Mouse (Mus musculus) erythroid progenitor cell, adult 5-6 weeks (primary cell): ENCODE data around the gene Pde4d. TPM values are rescaled to one million over a fixed set of nuclear protein-coding genes. Genes with fewer than 3 reads are reported as not detected.

Source experiments
- ATAC-seq: replicated peaks from 2 replicates; pipeline ENCODE4 v1.8.0; 2016; ENCODE audit warnings: moderate number of reproducible peaks, mild to moderate bottlenecking, moderate TSS enrichment, inconsistent platforms; ENCODE audit not compliant: poor library complexity, low FRiP score, severe bottlenecking
- total RNA-seq, 2 experiments: library from RNA; stranded (forward) in 1 of 2; stranded (reverse) in 1 of 2; fragments of 150-400 nt in 1 of 2; fragments of 186-747, 209-891 nt in 1 of 2; gene quantifications; 2 replicates each; pipeline versions ENCODE4 v1.2.3 to v1.2.4; 2015 to 2017; ENCODE audit warnings: low replicate concordance in 2 of 2

Pde4d gene
- total RNA-seq, 2 experiments from 2014 or later, result 61.3 to 82.2 TPM

GRCm38 (mm10) chr13:109651790-109652605 lies 1202.2 kb downstream of the Pde4d start:
- peak; percentile 88 for ATAC-seq

DNA sequence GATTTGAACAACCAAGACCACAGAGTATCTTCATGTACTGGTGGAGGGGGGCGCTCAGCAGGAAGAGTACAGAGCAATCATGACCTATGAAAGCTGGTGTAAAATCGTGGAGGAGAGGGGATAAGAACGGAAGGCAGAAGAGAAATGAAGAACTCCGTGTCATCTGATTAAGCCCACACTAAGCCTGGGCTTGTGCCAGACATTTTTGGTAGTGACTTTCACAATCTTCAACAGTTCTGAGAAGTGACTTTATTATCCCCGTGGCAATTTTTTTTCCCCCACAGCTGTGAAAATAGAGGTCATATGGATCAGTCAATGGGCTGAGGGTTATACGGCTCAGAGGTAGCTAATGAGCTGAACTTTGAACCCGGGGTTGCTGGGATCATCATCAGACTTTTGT lies 1202.9 kb downstream of the Pde4d start:
- peak; percentile 27 for ATAC-seq

- ATAC-seq, result no peak
Observed at GRCm38 (mm10) chr13:109655390-109655789, 1205.6 kb downstream of the Pde4d start.

DNA sequence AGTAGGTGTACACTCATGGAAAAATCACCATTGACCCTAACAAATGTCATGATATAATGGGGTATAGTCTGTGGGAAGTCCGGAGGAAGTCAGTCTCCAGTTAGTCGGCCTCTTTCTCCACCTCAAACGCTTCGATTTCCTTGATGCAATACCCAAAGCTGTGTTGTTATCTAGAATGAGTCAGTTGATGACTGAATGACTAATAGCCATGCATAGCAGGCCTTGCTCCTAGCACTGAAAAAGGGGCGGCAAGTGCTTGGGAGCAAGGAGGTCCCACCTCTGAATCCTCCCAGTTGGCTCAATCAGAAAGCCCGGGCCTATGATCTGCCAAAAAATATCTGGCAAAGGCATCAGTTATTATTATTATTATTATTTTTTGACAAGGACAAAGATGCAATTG lies 1209.4 kb downstream of the Pde4d start:
- ATAC-seq, result no peak

- ATAC-seq, result no peak
Observed at GRCm38 (mm10) chr13:109661345-109661744, 1211.6 kb downstream of the Pde4d start.

GRCm38 (mm10) chr13:109662099-109662498 lies 1212.4 kb downstream of the Pde4d start:
- ATAC-seq, result no peak

GRCm38 (mm10) chr13:109662731-109663130 lies 1213.0 kb downstream of the Pde4d start:
- ATAC-seq, result no peak

DNA sequence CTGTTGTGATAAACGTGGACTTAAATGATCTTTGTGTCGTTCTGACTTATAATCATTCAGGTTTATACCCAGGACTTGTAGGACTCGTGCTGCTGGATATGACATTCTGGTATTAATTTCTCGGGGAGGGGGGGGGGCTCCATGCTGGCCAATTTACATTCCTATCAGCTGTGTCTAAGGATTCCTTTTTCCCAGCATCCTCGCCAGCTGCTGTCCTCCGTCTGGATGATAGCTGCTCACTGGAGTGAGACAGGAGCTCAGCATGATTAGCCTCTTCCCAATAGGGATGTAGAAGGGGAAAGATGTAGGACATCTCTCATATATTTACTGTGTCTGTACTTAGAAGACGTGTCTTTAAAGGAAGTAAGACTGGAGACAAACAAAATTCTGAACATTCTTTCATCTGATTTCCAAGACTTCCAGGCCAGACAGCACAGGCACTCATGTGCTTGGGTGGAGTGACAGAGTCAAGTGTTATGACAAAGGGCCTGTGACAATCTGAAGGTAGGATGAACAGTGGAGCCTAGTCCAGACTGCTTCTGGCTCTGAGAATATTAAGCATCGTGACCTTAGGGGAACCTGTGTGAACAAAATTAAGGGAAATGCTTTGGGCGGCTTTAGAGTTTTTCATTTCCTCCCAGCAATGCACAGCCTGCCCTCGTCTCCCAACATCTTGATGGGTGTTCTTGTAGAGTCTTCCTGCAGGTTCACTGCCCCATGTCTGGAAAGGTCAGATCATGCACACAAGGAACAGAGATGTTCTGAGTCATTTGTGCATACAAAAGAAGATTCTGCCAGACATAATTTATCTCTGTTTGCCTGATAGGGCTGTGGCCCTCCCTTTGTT lies 1215.4 kb downstream of the Pde4d start:
- ATAC-seq, result peak; percentile 50

- ATAC-seq, result peak; percentile 94
Observed at GRCm38 (mm10) chr13:109665803-109666403, 1216.2 kb downstream of the Pde4d start.

GRCm38 (mm10) chr13:109669965-109670364 lies 1220.2 kb downstream of the Pde4d start:
- no peak for ATAC-seq

- ATAC-seq, result no peak
Observed at GRCm38 (mm10) chr13:109671589-109672347, 1222.0 kb downstream of the Pde4d start.

GRCm38 (mm10) chr13:109677047-109677446 lies 1227.3 kb downstream of the Pde4d start:
- ATAC-seq, result peak; percentile 64

GRCm38 (mm10) chr13:109677617-109678016 lies 1227.9 kb downstream of the Pde4d start:
- ATAC-seq, result peak; percentile 40; the same call in 1 of the 2 replicates

- no peak for ATAC-seq
Observed at GRCm38 (mm10) chr13:109678991-109679390, 1229.2 kb downstream of the Pde4d start.

GRCm38 (mm10) chr13:109680229-109680628 lies 1230.5 kb downstream of the Pde4d start:
- peak; percentile 67 for ATAC-seq

DNA sequence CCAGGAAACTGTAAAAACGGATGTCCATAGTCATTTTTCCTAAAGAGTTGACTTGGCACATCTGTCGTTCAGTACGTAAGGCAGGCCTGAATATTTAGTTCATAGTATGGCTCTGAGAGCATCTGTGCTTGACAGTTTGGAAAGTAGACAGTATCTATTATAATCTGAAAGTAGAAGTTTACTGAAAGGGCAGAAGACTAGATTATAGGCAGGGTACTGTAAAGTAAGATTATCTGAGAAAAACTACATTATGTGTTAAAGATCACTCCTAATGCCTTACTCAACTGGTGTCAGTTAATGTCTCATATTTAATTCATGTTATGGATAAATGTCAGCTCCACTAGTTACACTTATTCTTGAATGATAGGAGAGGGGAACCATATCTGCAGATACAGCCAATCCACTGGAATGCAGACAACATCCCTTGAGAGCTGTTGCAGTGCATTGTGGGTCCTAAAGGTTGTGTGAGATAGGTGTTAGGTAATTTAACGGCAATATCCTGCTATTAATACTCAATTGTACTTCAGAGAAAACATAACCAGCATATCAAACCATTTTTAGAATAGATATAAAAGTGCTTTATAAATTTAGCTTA lies 1232.0 kb downstream of the Pde4d start:
- ATAC-seq, result no peak

DNA sequence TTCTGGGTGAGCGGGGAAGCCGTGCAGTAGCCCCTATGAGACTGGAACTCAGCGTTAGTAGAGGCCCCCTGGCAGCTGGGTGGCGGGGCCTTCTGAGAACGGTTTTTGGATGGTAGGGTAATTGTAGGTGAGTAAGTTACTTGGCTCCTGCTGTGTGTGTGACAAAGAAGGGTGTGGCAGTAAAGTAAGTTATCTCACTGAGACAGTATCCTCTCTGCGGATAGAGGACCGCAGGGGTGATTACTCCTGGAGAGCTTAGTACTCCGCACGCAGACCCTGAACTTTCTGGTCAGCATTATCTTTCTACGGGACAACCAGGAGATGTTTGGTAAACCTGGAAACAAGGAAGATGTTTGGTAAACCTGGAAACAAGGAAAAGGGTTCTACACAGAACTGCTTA lies 1233.3 kb downstream of the Pde4d start:
- ATAC-seq, result peak; percentile 41

DNA sequence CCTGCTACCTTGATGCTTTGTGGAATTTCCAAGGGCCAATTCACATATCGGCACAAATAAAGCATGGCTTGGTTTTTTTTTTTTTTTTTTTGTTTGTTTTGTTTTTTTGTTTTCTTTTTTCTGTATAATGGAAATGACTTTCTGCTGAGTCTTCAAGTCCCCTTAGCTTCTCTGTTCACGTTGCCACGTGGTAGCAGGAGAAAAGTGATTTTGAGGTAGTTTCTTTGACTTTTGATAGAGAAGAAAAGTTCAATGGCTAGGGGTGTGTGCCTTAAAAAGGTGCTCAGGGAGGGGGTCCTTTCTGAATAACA lies 1235.2 kb downstream of the Pde4d start:
- ATAC-seq, result no peak

DNA sequence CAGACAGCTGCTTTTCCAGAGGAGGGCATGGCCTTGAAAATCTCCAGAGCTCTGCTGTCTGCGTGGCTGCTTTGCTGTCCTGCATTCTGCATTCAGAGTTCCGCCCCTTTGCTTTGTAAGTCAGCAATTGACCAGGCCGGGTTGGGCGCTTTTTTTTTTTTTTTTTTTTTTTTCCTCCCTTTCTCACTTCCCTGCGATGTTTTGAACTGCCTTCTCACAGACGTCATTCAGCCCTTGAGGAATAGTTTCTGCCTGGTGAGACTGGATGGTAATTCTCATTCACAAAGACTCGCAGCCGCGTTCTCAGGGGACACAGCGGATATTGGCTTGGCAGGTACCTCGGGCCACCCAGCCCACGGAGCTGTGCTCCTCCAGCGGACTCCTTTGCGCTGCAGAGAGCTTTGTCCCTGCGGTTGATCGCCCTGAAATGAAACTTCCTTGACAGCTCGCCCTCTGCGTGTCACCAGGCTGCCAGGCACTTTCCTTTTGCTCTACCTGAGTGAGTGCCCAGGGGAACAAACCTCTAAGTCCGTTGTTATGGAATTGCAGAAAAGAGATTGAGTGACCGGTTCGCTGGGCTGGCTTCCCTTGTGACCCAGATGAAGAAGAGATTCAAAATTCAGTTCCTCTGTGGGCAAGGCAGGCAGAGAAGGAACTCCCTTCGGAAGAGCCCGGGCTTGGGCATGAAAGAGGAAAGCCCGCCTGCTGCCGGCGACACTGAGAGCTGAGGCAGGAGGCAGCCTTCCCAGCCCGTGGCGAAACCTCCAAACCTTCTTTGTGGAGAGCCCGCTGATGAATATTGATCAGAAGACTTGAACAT lies 1235.8 kb downstream of the Pde4d start:
- peak; percentile 71 for ATAC-seq
